Mouse (Mus musculus) heart, adult 2 months (tissue): ENCODE measurements around the gene Plekhj1.

Experiments used
- CTCF ChIP-seq: fragments of 200-600 bp; IDR thresholded peaks from 2 replicates; pipeline ENCODE4 v1.8.1; 2022; ENCODE audit warnings: antibody characterized with exemption, mild to moderate bottlenecking, moderate library complexity
- EP300 ChIP-seq: fragments of 200-500 bp; IDR thresholded peaks from 2 replicates; pipeline ENCODE4 v1.6.1; 2011; ENCODE audit warnings: low read depth, low read length, control low read depth; ENCODE audit not compliant: insufficient read depth
- POLR2A ChIP-seq: fragments of 200-500 bp; IDR thresholded peaks from 2 replicates; pipeline ENCODE4 v1.6.1; 2011; ENCODE audit warnings: mild to moderate bottlenecking, low read depth, low read length, control low read depth; ENCODE audit not compliant: insufficient read depth

DNA sequence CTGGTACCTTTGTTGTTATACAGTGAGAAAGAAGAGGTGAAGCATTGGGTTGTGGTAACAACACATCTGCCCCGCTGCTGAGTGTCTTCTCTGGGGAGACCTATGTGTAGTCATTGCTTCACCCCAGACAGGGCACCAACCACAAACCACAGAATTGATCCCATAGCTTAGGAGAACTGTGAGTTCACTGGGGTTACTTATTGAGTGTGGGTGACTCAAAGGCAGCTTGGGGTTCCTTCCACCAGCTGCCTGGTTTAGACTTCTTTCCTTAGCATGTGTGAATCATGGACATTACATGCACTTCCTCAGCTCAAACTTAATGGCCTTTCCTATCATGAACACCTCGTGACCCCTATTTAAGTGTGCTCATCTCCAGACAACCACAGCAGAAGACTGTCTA is 34.9 kb downstream of the Plekhj1 start:
- TF ChIP-seq POLR2A (no peak), CTCF (no peak), EP300 (no peak)
